Mouse (Mus musculus) C2C12 (cell line): ENCODE measurements at regions not wholly inside any gene's neighbourhood (a gene's known extent, or its start where the extent isn't known, plus 50 kb on each side); places are given as distances from the start of the nearest gene placed in this dataset.

ENCODE experiments used
- CEBPB ChIP-seq: IDR thresholded peaks from one replicate; pipeline ENCODE4 v1.6.1; 2011; ENCODE audit warnings: low read depth, mild to moderate bottlenecking, control low read depth, moderate library complexity
- CTCF ChIP-seq: IDR thresholded peaks from one replicate; pipeline ENCODE4 v1.5.1; 2011; ENCODE audit not compliant: control insufficient read depth, insufficient read depth, insufficient read length
- FOSL1 ChIP-seq: IDR thresholded peaks from one replicate; pipeline ENCODE4 v1.8.0; 2011; ENCODE audit warnings: mild to moderate bottlenecking, low read length; ENCODE audit not compliant: poor library complexity, insufficient read depth, severe bottlenecking
- MAX ChIP-seq: IDR thresholded peaks from one replicate; pipeline ENCODE4 v1.6.1; 2011; ENCODE audit warnings: mild to moderate bottlenecking, control low read depth
- MYOD1 ChIP-seq: IDR thresholded peaks from one replicate; pipeline ENCODE4 v1.6.1; 2011; ENCODE audit warnings: low read depth; ENCODE audit not compliant: control insufficient read depth, insufficient read length
- MYOG ChIP-seq: IDR thresholded peaks from one replicate; pipeline ENCODE4 v1.6.1; 2011; ENCODE audit not compliant: control insufficient read depth, insufficient read length; ENCODE audit errors: extremely low read depth
- USF1 ChIP-seq: IDR thresholded peaks from one replicate; pipeline ENCODE4 v1.6.1; 2011; ENCODE audit warnings: low read depth, mild to moderate bottlenecking, control low read depth, moderate library complexity

GRCm38 (mm10) chr9:115775112-115775511 is 134.1 kb upstream of the Gadl1 start:
- TF ChIP-seq MAX (no peak), CTCF (no peak), USF1 (no peak), MYOG (no peak), MYOD1 (no peak), CEBPB (no peak), FOSL1 (no peak)
